Mouse (Mus musculus) stomach, postnatal 0 days (tissue): ENCODE data around the gene Gm33815. TPM values are rescaled to one million over a fixed set of nuclear protein-coding genes. Genes with fewer than 3 reads are reported as not detected.
"Not testable (repeated sequence)": the region's sequence is repeated elsewhere in the genome, so short reads cannot be mapped to it uniquely, and the experiment has no call there.

ENCODE experiments used
- ATAC-seq: fragments of 200-750 bp; cut with Nextera tagmentation; 2 replicates; pipeline ENCODE4 v1.8.0; 2017; ENCODE audit not compliant: low FRiP score, low TSS enrichment
- DNase-seq: peaks from one replicate; pipeline ENCODE4 v3.0.0-alpha.2; 2016; ENCODE audit warnings: low spot score
- H3K27ac ChIP-seq: fragments of 300-500 bp; sonication (generic); replicated peaks from 2 replicates; pipeline ENCODE4 v1.5.1; 2014; ENCODE audit warnings: mild to moderate bottlenecking, control low read depth
- H3K27me3 ChIP-seq: fragments of 300-500 bp; sonication (generic); 2 replicates; pipeline ENCODE4 v1.6.1; 2014; ENCODE audit warnings: low read length; ENCODE audit not compliant: control insufficient read depth, insufficient read depth
- H3K36me3 ChIP-seq: fragments of 300-500 bp; sonication (generic); 2 replicates; pipeline ENCODE4 v1.6.1; 2014; ENCODE audit warnings: low read length, mixed read lengths; ENCODE audit not compliant: control insufficient read depth, insufficient read depth
- H3K4me1 ChIP-seq: fragments of 300-500 bp; sonication (generic); replicated peaks from 2 replicates; pipeline ENCODE4 v1.6.1; 2014; ENCODE audit warnings: antibody characterized with exemption; ENCODE audit not compliant: control insufficient read depth, insufficient read depth
- H3K4me2 ChIP-seq: fragments of 300-500 bp; sonication (generic); replicated peaks from 2 replicates; pipeline ENCODE4 v1.6.1; 2014; ENCODE audit warnings: low read depth, mild to moderate bottlenecking, control low read depth, moderate library complexity
- H3K4me3 ChIP-seq: fragments of 300-500 bp; sonication (generic); 2 replicates; pipeline ENCODE4 v1.5.1; 2014; ENCODE audit warnings: low read depth, low read length, control low read depth
- H3K9ac ChIP-seq: fragments of 300-500 bp; sonication (generic); 2 replicates; pipeline ENCODE4 v1.6.1; 2014; ENCODE audit warnings: mild to moderate bottlenecking, low read length, control low read depth, mixed read lengths
- H3K9me3 ChIP-seq: fragments of 300-500 bp; sonication (generic); 2 replicates; pipeline ENCODE4 v1.6.1; 2016; ENCODE audit warnings: low read length; ENCODE audit not compliant: control insufficient read depth
- WGBS: fragments of 180-500 bp; shearing (Covaris S2); extraction: QIAGEN DNeasy Blood & Tissue Kit; methylation state at CpG from one replicate; pipeline ENCODE4 v1.1.7; 2014; 5-methylcytosine and 5-hydroxymethylcytosine counted together
- polyA plus RNA-seq: library from polyadenylated mRNA; unstranded; fragments of >200 nt; fragmentation: Nextera tagmentation; extraction: Ambion mirVana; gene quantifications from 2 replicates; pipeline ENCODE4 v1.2.1, GENCODE M21; 2015

The Gm33815 gene
- not detected in 2 replicates for polyA plus RNA-seq

GRCm38 (mm10) chrY:69320832-69321231, at the start of gene Gm33815:
Gene Gm33815, plus strand, starts transcription at chrY:69321132.
- H3K4me2 ChIP-seq, DNase-seq, ATAC-seq, H3K9me3 ChIP-seq, H3K9ac ChIP-seq, H3K27me3 ChIP-seq, H3K4me3 ChIP-seq, H3K4me1 ChIP-seq, H3K36me3 ChIP-seq, H3K27ac ChIP-seq: not testable (repeated sequence)
- WGBS: no CpG with 5 or more reads among the region's 1 CpGs
